Mouse (Mus musculus) liver, embryonic 14.5 days (tissue): ENCODE data around the gene Dkkl1.

Experiments
- CTCF ChIP-seq: IDR thresholded peaks from 2 replicates; pipeline ENCODE4 v1.5.1; 2016; ENCODE audit warnings: antibody characterized with exemption, low read depth, control low read depth
- EP300 ChIP-seq: IDR thresholded peaks from 2 replicates; pipeline ENCODE4 v1.6.1; 2016; ENCODE audit warnings: antibody characterized with exemption, low read depth

- TF ChIP-seq CTCF (peak; percentile 29; the same call in 1 of the 2 replicates), EP300 (no peak)
These were observed 3.7 kb downstream of the Dkkl1 start for GRCm38 (mm10) chr7:45208260-45208659.
